Mouse (Mus musculus) myocyte (in vitro differentiated cells): ENCODE measurements around the gene Stra6.

Source experiments
- CEBPB ChIP-seq: IDR thresholded peaks from 2 replicates; pipeline ENCODE4 v1.6.1; 2011; ENCODE audit warnings: mild to moderate bottlenecking, moderate library complexity; ENCODE audit not compliant: poor library complexity, insufficient read depth, severe bottlenecking
- E2F4 ChIP-seq: IDR thresholded peaks from one replicate; pipeline ENCODE4 v1.6.1; 2011; ENCODE audit warnings: mild to moderate bottlenecking, control low read depth, moderate library complexity; ENCODE audit not compliant: insufficient read depth
- MAX ChIP-seq: IDR thresholded peaks from one replicate; pipeline ENCODE4 v1.6.1; 2011; ENCODE audit warnings: low read depth, mild to moderate bottlenecking, control low read depth
- MYOD1 ChIP-seq, 3 experiments: IDR thresholded peaks; one replicate each; pipeline ENCODE4 v1.6.1; 2011; ENCODE audit warnings: control low read depth in 2 of 3, low read depth in 2 of 3, mild to moderate bottlenecking in 2 of 3, moderate library complexity in 1 of 3; ENCODE audit not compliant: insufficient read length in 2 of 3, control insufficient read depth in 1 of 3
- POLR2A ChIP-seq: IDR thresholded peaks from one replicate; pipeline ENCODE4 v1.6.1; 2011; ENCODE audit warnings: low read depth, mild to moderate bottlenecking, control low read depth, moderate library complexity; ENCODE audit not compliant: insufficient read length
- POLR2AphosphoS2 ChIP-seq: IDR thresholded peaks from one replicate; pipeline ENCODE4 v1.6.1; 2011; ENCODE audit warnings: low read depth, control low read depth; ENCODE audit not compliant: insufficient read length
- USF1 ChIP-seq: IDR thresholded peaks from one replicate; pipeline ENCODE4 v1.6.1; 2011; ENCODE audit warnings: low read depth, mild to moderate bottlenecking, control low read depth, moderate library complexity

DNA sequence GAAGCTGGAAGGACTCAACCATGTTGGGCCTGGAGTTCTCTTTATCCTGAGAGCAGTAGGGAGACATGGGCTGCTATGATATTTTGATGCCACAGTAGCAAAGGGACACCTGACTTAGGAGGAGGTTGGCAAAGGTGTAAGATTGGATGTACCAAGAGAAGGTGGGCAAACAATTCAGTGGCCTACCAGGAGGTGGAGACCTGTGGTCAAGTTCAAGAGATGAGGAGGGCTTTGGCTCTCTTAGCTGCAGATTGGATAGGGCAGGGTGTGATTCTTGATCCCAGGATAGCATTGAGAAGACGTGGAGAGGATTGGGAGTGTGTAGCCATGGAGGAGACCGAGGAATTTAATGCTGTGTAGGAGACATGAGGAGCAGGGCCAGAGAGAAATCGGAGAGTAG lies 30.2 kb downstream of the Stra6 start:
- TF ChIP-seq POLR2A = no peak
- TF ChIP-seq E2F4 = no peak
- TF ChIP-seq USF1 = no peak
- no peak for TF ChIP-seq MAX
- TF ChIP-seq POLR2AphosphoS2 = no peak
- TF ChIP-seq MYOD1 (IDR thresholded peaks at IDR 0.05; ENCODE audit: control insufficient read depth in 1 of 3, insufficient read length in 2 of 3, low read depth in 2 of 3) = no peak
- TF ChIP-seq CEBPB = no peak
